Mouse (Mus musculus) adrenal gland, postnatal 25 days (tissue): ENCODE measurements around the gene Trp53bp2. TPM values are rescaled to one million over a fixed set of nuclear protein-coding genes. Genes with fewer than 3 reads are reported as not detected.

Experiments
- DNase-seq: peaks from one replicate; pipeline ENCODE4 v3.0.0; 2021; ENCODE audit warnings: mixed read lengths
- total RNA-seq: library from RNA; stranded (reverse); gene quantifications from 2 replicates; pipeline ENCODE4 v1.2.3, GENCODE M21; 2021

The Trp53bp2 gene
- total RNA-seq, 1 experiment from 2014 or later: 25.2 TPM

DNA sequence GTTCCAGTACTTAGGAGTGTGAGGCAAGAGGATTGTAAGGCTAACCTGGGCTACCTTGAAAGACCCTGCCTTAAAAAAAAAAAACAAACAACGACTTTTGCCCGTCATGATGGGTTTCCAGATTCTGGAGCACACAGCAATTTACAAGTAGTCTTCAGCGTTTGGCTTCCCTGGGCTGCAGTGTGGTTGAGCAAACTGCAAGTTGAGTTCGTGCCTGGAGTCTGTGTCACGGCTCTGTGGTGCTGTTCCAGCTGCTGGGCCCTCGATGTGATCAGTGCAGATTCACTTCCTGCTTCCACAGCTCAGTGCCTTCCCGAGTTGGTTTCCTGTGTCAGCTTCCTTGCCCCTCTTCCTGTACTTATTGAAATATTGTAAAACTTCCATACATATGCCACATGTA, 52.3 kb downstream of the Trp53bp2 start:
- DNase-seq: no peak

DNA sequence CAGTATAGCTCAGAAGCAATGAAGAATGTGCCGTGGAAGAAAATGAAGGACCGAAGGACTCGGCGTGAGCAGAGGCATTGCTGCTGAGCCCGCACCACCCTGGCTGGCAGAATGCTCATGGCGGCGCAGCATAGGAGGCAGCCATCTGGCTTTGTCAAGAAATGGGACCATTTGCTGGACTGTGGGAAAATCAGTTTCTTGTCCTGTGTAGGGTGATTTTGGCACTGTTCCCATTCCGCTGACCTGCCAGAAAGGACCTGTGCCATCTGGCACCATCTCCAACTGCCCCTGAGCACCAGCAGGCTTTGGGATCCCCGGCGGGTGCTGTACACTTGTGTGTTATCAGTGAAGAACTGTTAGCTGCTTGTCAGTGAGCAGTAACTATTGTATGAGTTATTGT, 52.8 kb downstream of the Trp53bp2 start:
- DNase-seq: peak; percentile 35

DNA sequence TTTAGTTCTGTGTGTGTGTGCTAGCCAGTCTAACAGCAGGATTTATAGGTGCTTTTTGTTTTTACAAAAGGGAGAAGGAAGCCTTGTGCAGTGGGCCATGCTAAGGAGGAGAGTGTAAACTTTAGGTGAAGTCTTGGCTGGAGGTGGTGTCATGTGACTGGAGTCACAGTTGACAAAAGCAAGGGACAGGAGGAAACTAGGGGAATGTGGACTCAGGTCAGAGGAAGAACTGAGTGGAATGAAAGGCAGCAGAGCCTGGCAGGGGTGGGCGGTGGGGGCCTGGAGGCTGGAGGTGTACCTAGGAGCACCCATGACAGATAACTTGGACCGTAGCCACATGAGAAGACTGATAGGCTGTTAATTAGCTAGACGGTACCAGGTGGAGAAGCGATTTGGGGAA, 56.3 kb downstream of the Trp53bp2 start:
- DNase-seq: no peak

- DNase-seq: no peak
Observed at GRCm38 (mm10) chr1:182465978-182466377, 57.0 kb downstream of the Trp53bp2 start.

DNA sequence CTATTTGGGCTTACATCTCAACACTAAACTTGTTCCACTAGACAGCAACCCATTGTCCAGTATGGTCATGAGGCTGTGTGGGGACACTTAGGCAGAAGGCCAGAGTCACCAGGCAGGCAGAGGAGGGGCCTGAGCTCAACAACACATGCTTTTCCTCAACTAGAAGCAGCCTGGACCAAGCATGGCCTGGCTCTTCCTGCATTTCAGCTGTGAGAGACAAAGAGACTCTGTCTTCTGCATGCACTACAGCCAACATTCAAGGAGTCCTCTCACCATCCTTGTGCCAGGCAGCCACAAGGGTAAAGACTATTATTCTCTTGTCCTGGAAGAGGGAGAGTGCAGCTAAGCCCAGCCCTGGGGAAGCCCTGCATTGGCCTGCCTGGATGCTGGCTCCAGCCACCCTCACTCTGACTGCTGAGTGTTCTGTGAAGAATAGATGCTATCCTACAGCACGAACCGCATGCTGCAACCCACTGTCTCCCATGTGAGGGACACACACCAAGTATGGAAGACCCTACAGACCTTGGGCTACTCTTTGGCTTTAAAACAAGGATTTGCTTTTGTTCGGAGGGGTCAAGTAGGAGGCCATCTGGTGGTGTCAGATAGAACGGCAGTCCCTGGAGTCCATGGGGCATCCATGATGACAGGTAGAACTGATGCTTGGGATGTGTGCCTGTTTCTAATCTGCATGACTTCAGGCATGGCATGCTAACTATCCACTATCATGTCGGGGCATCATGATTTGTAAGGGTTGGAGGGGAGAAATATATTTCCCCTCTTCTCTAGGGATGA, 66.2 kb downstream of the Trp53bp2 start:
- DNase-seq: no peak

- no peak for DNase-seq
Observed at GRCm38 (mm10) chr1:182478935-182479334, 70.0 kb downstream of the Trp53bp2 start.

DNA sequence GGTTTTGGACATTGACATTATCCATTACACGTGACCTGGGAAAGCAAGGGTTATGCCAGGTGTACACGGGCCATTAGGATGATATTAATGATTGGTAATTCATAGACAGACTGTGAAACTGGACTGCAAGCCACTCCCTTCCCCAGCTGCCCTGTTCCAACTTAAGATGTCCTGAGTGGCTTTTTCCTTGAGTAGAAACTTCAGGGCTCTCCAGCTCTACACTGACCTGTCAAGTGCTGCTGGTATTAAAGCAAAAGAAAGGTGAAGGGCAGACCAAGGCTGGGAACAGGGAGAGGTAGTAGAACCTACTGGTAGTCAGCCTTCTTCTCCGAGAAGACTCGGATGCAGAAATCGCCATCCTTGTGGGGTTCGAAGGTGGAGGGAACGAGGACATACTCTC, 72.2 kb downstream of the Trp53bp2 start:
- no peak for DNase-seq

DNA sequence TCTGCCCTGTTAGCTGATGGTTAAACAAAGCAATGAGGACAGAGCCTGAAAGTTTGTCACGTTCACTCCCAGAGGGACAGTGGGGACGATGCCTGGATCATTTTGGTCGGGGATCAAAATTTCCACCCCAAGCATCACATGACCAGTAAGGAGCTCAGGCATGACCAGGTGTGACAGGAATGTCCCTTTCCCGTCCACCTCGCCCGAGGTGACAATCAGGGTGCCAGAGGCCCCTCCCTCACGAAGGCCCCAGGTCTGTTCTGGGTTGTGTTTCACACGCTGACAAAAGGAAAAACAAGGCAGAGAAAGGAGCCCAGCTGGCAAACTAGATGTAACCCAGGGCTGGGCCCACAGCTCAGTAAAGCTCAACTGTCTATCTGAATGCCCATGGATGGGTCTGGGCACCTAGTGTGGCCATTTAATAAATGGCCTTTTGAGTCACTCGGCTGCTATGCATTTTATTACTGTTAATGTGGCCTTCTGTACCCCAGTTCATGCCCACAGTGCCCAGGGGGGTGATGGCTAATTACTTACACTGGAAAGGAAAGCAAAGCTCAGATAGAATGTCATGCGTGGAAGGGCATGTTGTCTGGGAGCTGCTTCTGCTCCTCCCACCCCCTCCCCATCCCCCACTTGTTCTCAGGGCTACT, 72.8 kb downstream of the Trp53bp2 start:
- no peak for DNase-seq

- no peak for DNase-seq
Observed at GRCm38 (mm10) chr1:182482991-182483909, 74.3 kb downstream of the Trp53bp2 start.

- DNase-seq: no peak
Observed at GRCm38 (mm10) chr1:182483910-182484274, 74.9 kb downstream of the Trp53bp2 start.

- no peak for DNase-seq
Observed at GRCm38 (mm10) chr1:182488503-182488902, 79.5 kb downstream of the Trp53bp2 start.

DNA sequence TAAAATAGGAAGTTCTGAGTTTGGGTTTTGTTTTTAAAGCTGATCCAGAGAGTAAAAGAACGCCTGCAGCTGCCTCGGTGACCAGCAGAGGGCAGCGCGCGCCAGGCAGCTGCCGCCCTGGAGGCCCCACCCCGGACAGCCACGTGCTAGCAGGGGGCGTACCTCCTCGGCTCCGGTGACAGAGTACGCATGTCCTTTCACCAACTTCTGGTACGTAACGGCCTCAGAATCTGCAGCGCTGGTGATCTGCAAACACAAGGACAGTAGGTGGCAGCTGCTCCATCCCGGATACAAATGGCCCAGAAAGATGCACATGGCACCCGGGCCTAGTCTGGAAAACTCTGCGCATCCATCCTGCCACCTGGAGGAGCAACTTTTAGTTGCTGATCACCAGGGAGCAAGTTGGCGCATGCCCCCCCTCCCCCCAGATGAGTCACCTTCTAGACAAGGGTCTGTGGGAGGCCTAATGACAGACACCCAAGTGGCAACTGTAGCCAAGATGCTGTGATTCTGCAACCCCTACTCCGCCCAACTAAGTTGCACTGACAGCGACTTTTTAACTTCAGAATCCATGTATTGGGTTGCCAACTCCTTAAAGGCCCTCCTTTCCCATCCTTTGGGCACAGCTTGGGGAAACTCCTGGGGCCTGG, 81.0 kb downstream of the Trp53bp2 start:
- DNase-seq: peak; percentile 92

- no peak for DNase-seq
Observed at GRCm38 (mm10) chr1:182490568-182490967, 81.6 kb downstream of the Trp53bp2 start.

DNA sequence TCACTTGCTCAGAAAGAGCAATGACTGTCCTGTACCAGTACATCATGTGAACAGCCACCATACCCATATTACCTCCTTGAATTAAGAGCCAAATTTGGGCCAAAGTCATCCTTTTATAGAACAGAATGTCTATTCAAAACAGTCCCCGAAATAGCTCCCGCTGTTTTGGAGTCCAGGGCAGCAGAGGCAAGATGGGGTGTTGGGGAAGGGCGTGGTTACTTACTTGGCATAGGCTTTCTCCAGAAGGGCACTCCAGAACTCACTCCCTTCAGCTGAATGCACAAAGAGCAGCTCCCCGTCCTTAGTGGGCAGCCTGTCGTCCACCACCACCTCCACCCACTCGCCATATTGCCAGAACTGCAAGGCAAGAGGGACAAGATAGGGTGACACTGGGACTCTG, 82.9 kb downstream of the Trp53bp2 start:
- no peak for DNase-seq

- no peak for DNase-seq
Observed at GRCm38 (mm10) chr1:182494285-182495145, 85.5 kb downstream of the Trp53bp2 start.

DNA sequence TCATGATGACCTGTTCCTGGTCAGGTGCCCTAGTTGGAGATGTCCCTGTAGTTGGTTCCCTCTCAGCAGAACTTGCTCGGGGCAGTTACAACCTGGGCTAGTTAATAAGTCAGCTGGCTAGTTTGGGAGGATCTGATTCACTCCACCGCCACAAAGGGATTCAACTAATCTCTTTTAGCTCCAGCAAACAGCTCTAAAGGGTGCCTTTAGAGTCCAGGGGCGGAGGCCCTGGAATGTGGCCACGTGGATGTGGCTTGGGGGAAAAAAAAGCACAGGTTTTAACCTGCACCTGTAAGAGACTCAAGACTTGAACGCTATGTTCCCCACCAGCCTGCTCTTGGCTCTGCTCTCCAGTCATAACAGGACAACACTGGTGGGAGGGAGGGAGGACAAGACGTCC, 87.7 kb downstream of the Trp53bp2 start:
- DNase-seq: no peak

DNA sequence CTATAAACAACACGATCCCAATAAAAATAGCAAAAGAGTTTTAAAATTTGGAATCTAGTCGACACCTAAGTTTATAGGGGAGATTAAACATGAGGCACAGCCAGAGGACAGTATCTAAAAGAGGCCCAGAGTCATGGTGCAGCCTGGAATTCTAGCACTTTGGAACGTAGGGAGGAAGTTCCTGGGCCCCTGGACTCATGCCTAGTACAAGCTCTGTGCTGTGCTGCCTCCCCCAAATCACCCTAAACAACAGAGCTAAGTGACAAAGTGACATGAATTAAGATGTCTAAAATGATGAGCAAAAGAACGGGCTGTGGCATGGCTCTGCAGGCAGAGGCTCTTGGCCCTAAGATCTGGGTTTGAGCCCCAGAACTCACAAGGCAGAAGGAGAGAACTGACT, 88.8 kb downstream of the Trp53bp2 start:
- DNase-seq: no peak

GRCm38 (mm10) chr1:182499443-182500089, 90.6 kb downstream of the Trp53bp2 start:
- peak; percentile 40 for DNase-seq

GRCm38 (mm10) chr1:182500224-182500623, 91.3 kb downstream of the Trp53bp2 start:
- no peak for DNase-seq

GRCm38 (mm10) chr1:182500843-182501242, 91.9 kb downstream of the Trp53bp2 start:
- DNase-seq: no peak
